Mouse (Mus musculus): ENCODE measurements around the gene Fam76a. TPM values are rescaled to one million over a fixed set of nuclear protein-coding genes. Genes with fewer than 3 reads are reported as not detected.
A peak's percentile ranks its signal among the peaks of the same experiment; 100 is the strongest.
"Not testable (repeated sequence)": the region's sequence is repeated elsewhere in the genome, so short reads cannot be mapped to it uniquely, and the experiment has no call there.

Fam76a gene
- polyA plus RNA-seq, 1 experiment, result 15.0 TPM

- no peaks in the 10 kb centered on the region for H3K27me3 ChIP-seq (ENCODE audit: control insufficient read depth, insufficient read depth, low read length)
- no peak for TF ChIP-seq POLR2A (IDR thresholded peaks at IDR 0.05; ENCODE audit: control insufficient read depth, extremely low read depth, insufficient read depth, low read length, poor library complexity)
- TF ChIP-seq CTCF (IDR thresholded peaks at IDR 0.05; ENCODE audit: borderline replicate concordance, control insufficient read depth, extremely low read depth, insufficient read depth, low read length, poor library complexity), result peak; percentile 88
- H3K36me3 ChIP-seq (ENCODE audit: control insufficient read depth, insufficient read depth, low read length), result no peaks in the 10 kb centered on the region
- H3K4me3 ChIP-seq (ENCODE audit: control insufficient read depth, insufficient read depth, low read length), result no peak overlapping the region
- WGBS, result 27% methylated on average over 22 of the region's 22 CpGs
- H3K27ac ChIP-seq (ENCODE audit: control insufficient read depth, insufficient read depth, low read length), result no peak overlapping the region
- H3K4me1 ChIP-seq (replicated peaks; ENCODE audit: control insufficient read depth, insufficient read depth, low read length), result peaks cover 21% of the 10 kb centered on the region
- DNase-seq, result peak; percentile 79
Measured at GRCm38 (mm10) chr4:132939421-132940127, 17.2 kb upstream of the Fam76a start.

DNA sequence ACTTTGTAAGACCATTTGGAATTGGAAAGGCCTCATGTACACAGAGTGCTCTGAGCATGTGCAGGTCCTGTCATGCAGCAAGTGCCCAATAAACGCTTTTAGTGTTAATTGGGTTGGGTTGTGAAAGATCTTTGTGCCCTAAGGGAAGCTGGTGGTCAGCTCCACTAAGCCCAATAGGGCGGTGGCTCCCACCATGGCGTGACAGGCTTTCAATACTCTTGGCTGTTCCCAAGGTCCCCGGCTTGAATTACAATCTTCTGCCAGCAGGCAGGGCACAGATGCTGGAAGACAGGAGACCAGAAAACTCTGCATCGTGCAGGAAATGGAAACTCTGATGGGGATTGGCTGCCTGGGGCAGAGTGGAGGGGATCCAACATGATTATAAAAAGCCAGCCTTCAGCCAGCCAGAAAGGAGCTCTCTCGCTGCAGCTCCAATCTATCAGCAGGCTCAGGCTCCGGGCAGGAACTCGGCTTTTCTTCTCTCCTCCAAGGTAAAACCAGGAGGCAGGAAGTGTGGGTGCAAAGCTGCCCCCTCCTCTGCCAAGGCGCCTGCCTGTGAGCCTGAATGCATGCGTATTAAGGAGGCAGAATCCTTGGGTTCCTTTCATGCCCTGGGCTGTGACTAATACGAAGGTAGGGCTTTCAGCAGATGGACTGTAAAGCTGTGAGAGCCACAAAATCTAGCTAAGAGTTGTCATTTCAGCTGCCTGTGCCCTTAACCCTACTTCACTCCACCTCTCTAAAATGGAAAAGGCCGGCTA, 16.0 kb upstream of the Fam76a start:
- Histone ChIP-seq H3K27me3 (ENCODE audit: control insufficient read depth, insufficient read depth, low read length) (no peaks in the 10 kb centered on the region), H3K27ac (ENCODE audit: control insufficient read depth, insufficient read depth, low read length) (no peak overlapping the region), H3K4me3 (ENCODE audit: control insufficient read depth, insufficient read depth, low read length) (no peak overlapping the region), H3K4me1 (replicated peaks; ENCODE audit: control insufficient read depth, insufficient read depth, low read length) (peaks cover 12% of the 10 kb centered on the region; the same call in 1 of the 2 replicates), H3K36me3 (ENCODE audit: control insufficient read depth, insufficient read depth, low read length) (no peaks in the 10 kb centered on the region)
- WGBS, result 74% methylated on average over 12 of the region's 12 CpGs
- no peak for TF ChIP-seq CTCF (IDR thresholded peaks at IDR 0.05; ENCODE audit: borderline replicate concordance, control insufficient read depth, extremely low read depth, insufficient read depth, low read length, poor library complexity)
- TF ChIP-seq POLR2A (IDR thresholded peaks at IDR 0.05; ENCODE audit: control insufficient read depth, extremely low read depth, insufficient read depth, low read length, poor library complexity), result no peak
- no peak for DNase-seq

GRCm38 (mm10) chr4:132934639-132935038, 12.3 kb upstream of the Fam76a start:
- no peaks in the 10 kb centered on the region for H3K27me3 ChIP-seq (ENCODE audit: control insufficient read depth, insufficient read depth, low read length)
- H3K4me3 ChIP-seq (ENCODE audit: control insufficient read depth, insufficient read depth, low read length), result no peak overlapping the region
- H3K36me3 ChIP-seq (ENCODE audit: control insufficient read depth, insufficient read depth, low read length), result no peaks in the 10 kb centered on the region
- TF ChIP-seq POLR2A (IDR thresholded peaks at IDR 0.05; ENCODE audit: control insufficient read depth, extremely low read depth, insufficient read depth, low read length, poor library complexity), result no peak
- TF ChIP-seq CTCF (IDR thresholded peaks at IDR 0.05; ENCODE audit: borderline replicate concordance, control insufficient read depth, extremely low read depth, insufficient read depth, low read length, poor library complexity), result no peak
- no peak overlapping the region for H3K27ac ChIP-seq (ENCODE audit: control insufficient read depth, insufficient read depth, low read length)
- H3K4me1 ChIP-seq (replicated peaks; ENCODE audit: control insufficient read depth, insufficient read depth, low read length), result 0 out of 2 replicates have a peak, but pooled peaks cover 4% of the 10 kb centered on the region
- no peak for DNase-seq
- 83% methylated on average over 7 of the region's 7 CpGs for WGBS

- H3K27me3 ChIP-seq (ENCODE audit: control insufficient read depth, insufficient read depth, low read length), result no peaks in the 10 kb centered on the region
- no peaks in the 10 kb centered on the region for H3K36me3 ChIP-seq (ENCODE audit: control insufficient read depth, insufficient read depth, low read length)
- no peaks in the 10 kb centered on the region for H3K4me1 ChIP-seq (replicated peaks; ENCODE audit: control insufficient read depth, insufficient read depth, low read length)
- TF ChIP-seq CTCF (IDR thresholded peaks at IDR 0.05; ENCODE audit: borderline replicate concordance, control insufficient read depth, extremely low read depth, insufficient read depth, low read length, poor library complexity) (no peak), POLR2A (IDR thresholded peaks at IDR 0.05; ENCODE audit: control insufficient read depth, extremely low read depth, insufficient read depth, low read length, poor library complexity) (no peak)
- WGBS, result 92% methylated on average over 4 of the region's 4 CpGs
- DNase-seq, result no peak
- H3K27ac ChIP-seq (ENCODE audit: control insufficient read depth, insufficient read depth, low read length), result no peak overlapping the region
- H3K4me3 ChIP-seq (ENCODE audit: control insufficient read depth, insufficient read depth, low read length), result no peak overlapping the region
Measured at GRCm38 (mm10) chr4:132932752-132933404, 10.5 kb upstream of the Fam76a start.

GRCm38 (mm10) chr4:132930784-132931183, 8.4 kb upstream of the Fam76a start:
- Histone ChIP-seq H3K4me3 (ENCODE audit: control insufficient read depth, insufficient read depth, low read length) (no peak overlapping the region), H3K27me3 (ENCODE audit: control insufficient read depth, insufficient read depth, low read length) (no peaks in the 10 kb centered on the region), H3K36me3 (ENCODE audit: control insufficient read depth, insufficient read depth, low read length) (no peaks in the 10 kb centered on the region), H3K4me1 (replicated peaks; ENCODE audit: control insufficient read depth, insufficient read depth, low read length) (no peaks in the 10 kb centered on the region), H3K27ac (ENCODE audit: control insufficient read depth, insufficient read depth, low read length) (no peak overlapping the region)
- DNase-seq, result peak; percentile 68
- TF ChIP-seq CTCF (IDR thresholded peaks at IDR 0.05; ENCODE audit: borderline replicate concordance, control insufficient read depth, extremely low read depth, insufficient read depth, low read length, poor library complexity), result no peak
- no peak for TF ChIP-seq POLR2A (IDR thresholded peaks at IDR 0.05; ENCODE audit: control insufficient read depth, extremely low read depth, insufficient read depth, low read length, poor library complexity)
- WGBS, result 14% methylated on average over 8 of the region's 8 CpGs

GRCm38 (mm10) chr4:132926520-132926919, 4.2 kb upstream of the Fam76a start:
- not testable (repeated sequence) for DNase-seq; H3K4me3 ChIP-seq (ENCODE audit: control insufficient read depth, insufficient read depth, low read length); H3K27me3 ChIP-seq (ENCODE audit: control insufficient read depth, insufficient read depth, low read length); H3K27ac ChIP-seq (ENCODE audit: control insufficient read depth, insufficient read depth, low read length); H3K4me1 ChIP-seq (replicated peaks; ENCODE audit: control insufficient read depth, insufficient read depth, low read length); H3K36me3 ChIP-seq (ENCODE audit: control insufficient read depth, insufficient read depth, low read length)
- WGBS, result 60% methylated on average over 2 of the region's 2 CpGs
